Mouse (Mus musculus): Measurements from ENCODE around the gene Ttc37. TPM values are rescaled to one million over a fixed set of nuclear protein-coding genes. Genes with fewer than 3 reads are reported as not detected.

Ttc37 gene
- total RNA-seq, 2 experiments from 2014 or later, result 20.9 to 24.4 TPM

- DNase-seq, result no peak
Measured at GRCm38 (mm10) chr13:76160587-76160986, 62.1 kb downstream of the Ttc37 start.

DNA sequence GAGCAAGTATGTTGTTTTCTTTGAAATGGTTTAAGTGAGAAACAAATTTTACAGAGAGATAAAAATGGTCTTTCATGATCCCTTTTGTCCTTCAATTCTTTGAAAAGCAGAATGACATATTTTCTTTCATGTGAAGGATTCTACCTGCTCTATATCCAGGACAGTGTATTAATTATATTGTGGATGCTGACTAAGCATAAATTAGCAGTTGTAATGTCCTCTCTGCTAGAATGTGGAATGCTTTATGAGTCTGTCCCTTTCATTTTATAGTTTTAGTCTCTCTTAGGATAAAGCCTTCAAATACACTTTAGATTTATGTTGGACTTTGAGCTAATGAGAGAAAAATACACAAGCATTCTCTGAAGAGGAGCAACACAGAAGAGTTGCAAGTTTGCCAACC is 75.8 kb downstream of the Ttc37 start:
- no peak for DNase-seq

DNA sequence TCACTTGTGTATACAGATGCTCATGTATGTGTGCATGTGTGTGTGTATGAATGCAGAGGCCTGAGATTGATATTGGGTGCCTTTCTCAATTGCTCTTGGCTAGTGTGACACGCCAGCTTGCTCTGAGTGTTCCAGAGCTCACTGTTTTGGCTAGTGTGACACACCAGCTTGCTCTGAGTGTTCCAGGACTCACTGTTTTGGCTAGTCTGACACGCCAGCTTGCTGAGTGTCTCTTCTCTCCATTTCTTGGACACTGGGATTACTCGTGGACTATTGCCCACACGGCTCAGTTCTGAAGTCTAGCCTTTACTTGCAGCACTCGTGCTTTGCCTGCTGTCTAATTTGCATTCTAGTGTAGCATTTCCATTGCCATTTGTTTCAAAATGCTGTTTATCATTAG is 80.2 kb downstream of the Ttc37 start:
- DNase-seq, result peak in 1 of 2 experiments; percentile 22

DNA sequence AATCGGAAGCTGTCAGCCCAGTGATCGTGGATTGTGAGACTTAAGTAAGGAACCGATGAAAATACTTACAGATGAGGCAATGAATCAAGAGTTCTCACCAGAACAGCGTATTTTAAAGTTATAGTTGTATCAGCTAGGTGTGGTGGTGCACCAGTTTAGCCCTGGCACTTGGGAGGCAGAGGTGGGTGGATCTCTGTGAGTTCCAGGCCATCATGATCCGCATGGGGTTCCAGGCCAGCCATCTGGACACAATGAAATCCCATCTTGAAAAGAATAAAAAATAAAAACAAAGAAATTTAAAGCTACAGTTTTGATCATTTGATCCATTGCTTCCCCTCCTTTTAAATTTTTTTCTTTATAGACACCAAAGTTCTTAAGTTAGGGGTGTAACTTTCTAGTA is 89.1 kb downstream of the Ttc37 start:
- DNase-seq, result no peak

DNA sequence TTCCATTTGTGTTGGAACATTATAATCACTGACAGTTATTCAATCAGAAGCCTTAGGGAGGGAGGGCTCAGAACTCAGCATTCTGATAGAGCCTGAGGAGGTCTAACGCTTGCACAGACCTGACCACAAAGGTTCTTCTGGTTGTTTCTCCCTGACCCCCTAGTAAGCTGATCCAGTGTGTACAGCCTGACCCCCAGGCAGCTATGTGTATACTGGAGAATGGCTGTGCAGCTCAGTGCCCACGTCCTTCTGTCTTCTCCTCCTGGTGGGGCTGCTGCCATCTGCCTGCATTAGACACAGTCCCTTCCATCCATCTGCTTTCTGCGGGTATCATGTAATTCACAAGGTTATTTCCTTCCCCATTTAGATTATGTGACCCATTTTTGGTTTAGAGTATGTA is 90.7 kb downstream of the Ttc37 start:
- peak; percentile 78 to 81 for DNase-seq

- no peak for DNase-seq
Measured at GRCm38 (mm10) chr13:76190273-76190672, 91.7 kb downstream of the Ttc37 start.

DNA sequence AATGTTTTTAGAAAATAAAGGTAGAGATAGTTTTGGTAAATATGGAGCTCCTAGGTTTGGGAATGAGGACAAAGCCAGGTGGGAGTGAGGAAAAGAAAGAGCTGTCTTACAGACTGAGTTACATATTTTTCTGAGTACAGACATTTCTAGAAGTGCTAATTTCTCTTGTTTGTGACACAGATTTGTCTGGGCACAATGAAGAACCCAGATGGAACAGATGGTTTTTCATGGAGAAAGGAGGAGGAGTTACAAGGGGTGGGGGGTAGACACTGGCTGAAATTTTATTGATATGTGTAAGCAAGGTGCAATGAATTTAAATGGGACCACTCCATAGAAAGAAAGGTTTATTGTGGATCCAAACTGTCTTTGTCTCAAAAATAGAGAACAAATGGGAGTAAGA is 96.4 kb downstream of the Ttc37 start:
- DNase-seq, result no peak

GRCm38 (mm10) chr13:76195431-76196138 is 97.1 kb downstream of the Ttc37 start:
- no peak for DNase-seq

GRCm38 (mm10) chr13:76197297-76197848 is 98.8 kb downstream of the Ttc37 start:
- DNase-seq, result no peak

DNA sequence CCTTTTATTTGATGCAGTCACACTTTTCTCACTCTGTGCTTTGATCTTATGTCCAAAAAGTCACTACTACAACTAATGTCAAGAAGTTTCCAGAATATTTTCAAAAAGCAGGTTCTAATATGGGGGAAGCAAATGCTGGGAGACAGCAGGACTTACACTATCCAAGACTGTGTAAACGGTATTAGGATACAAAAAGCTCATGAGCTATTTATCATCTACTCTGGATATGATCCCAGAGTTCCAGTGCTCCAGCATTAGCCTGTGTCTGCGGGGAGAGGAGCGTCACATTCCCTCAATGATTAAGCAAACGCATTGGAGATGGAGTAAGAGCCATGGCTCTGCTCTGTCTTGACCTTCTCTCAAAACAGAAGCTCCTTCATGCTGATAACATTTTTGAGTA is 101.4 kb downstream of the Ttc37 start:
- DNase-seq, result no peak

- no peak for DNase-seq
Measured at GRCm38 (mm10) chr13:76214928-76215327, 116.4 kb downstream of the Ttc37 start.

DNA sequence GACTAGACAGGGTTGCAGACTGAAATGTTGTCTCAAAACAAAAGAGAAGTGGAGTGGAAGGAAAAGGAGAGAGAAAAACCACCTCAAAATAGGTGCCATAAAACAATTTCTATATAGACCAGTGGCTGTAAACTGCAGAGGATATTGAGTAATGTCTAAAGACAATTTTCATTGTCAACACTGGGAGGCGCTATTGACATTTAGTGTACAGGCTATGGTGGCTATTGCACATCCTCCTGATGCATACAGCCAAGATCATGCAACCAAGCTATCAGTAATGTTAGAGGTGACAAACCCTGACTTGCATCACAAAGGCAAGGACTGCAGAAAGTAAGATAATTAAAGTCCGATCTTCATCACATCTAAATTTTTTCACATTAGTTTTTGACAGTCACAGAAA is 116.9 kb downstream of the Ttc37 start:
- no peak for DNase-seq

Other genes with a start within 250 kb of the Ttc37 start
- 10 to 100 TPM; 16.7 to 17.7 TPM for gene Rhobtb3, start 154.8 kb upstream of the Ttc37 start, total RNA-seq (2021)
- gene Spata9, start 131.6 kb upstream of the Ttc37 start, total RNA-seq (2021), result not detected
- gene Rfesd, start 80.0 kb upstream of the Ttc37 start, total RNA-seq (2021), result 10 to 100 TPM; 15.8 to 20.8 TPM
- gene Gpr150, start 41.7 kb upstream of the Ttc37 start, total RNA-seq (2021), result 1 to 10 TPM; 1.6 to 2.4 TPM
- gene Arsk, start 74 bp upstream of the Ttc37 start, total RNA-seq (2021), result 1 to 10 TPM; 5.1 to 6.8 TPM
- not detected for gene Fam81b, start 206.3 kb downstream of the Ttc37 start, total RNA-seq (2021)

All from layer of hippocampus, postnatal 36 days (tissue).